Mouse (Mus musculus) cortical plate, adult 2 months (tissue): Measurements from ENCODE around the gene Mepce.

Source experiments
- CTCF ChIP-seq: fragments of 200-500 bp; IDR thresholded peaks from 2 replicates; pipeline ENCODE4 v1.5.1; 2011; ENCODE audit warnings: mild to moderate bottlenecking, control low read depth, low read length; ENCODE audit not compliant: insufficient read depth; ENCODE audit errors: extremely low read depth
- POLR2A ChIP-seq: fragments of 200-500 bp; IDR thresholded peaks from 2 replicates; pipeline ENCODE4 v1.6.1; 2011; ENCODE audit warnings: mild to moderate bottlenecking, low read length, control low read depth; ENCODE audit not compliant: insufficient read depth; ENCODE audit errors: extremely low read depth

DNA sequence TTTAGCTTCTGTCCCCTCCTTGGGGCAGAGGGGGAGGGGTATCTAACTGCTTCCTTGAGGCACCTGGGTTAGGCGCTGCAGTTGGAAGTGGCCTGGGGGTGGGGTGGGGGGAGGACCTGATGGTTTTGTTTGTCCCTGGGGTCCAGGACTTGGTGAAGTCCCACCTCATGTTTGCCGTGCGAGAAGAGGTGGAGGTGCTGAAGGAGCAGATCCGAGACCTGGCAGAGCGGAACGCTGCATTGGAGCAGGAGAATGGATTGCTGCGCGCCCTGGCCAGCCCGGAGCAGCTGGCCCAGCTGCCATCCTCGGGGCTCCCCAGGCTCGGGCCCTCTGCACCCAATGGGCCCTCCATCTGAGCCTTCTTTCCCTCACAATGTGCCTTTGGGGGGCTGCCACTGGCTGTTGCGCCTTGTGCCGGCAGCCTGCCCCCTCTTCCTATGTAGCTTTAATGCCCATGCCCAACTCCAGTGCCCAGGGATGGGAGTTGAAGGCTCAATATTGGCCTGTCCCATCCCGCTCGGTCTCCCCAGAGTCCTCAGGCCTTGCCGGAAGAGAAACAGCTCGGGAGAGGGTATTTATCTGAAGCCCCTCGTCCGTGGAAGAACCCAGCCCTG lies 28.4 kb downstream of the Mepce start:
- TF ChIP-seq POLR2A, result no peak
- TF ChIP-seq CTCF, result no peak
